In the genomic region with DNA sequence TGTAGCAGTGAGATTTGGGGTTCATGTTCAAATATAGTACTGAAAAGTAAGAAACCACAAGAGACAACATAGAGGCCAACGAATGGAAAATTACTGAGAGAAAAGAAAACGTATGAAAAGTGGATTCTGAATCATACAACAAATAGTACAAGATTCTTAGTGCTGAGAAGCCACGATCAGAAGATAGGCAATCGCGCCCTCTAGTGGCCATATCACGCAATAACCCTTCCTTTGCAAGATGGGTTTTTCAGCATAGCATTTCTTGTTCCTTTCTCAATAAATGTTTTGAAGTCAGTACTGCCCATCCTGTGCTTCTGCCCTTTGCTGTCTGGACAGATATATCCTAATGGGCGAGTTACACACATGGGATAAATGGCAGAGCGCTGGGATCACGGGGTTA, we compare ENCODE assay signal across 10 mouse cellular contexts. TPM values are rescaled to one million over a fixed set of nuclear protein-coding genes. Genes with fewer than 3 reads are reported as not detected.
DNase-seq lines count a peak whose midpoint lies in the region; ATAC-seq and TF ChIP-seq lines count a peak whose summit lies in the region.
"Had no signal": no experiment of that assay in that cellular context is flagged by ENCODE, and none has a peak within 500 bp of the region (broad histone marks: within the 10 kb centered on the region; RNA-seq: fewer than 3 reads in every experiment).

No protein-coding gene starts in this region.

- no peak overlapping the region for H3K9ac ChIP-seq in lung, postnatal 0 days (replicated peaks; ENCODE audit: low read depth)
- H3K9ac ChIP-seq: liver, embryonic 15.5 days; stomach, embryonic 15.5 days had no signal

- no peaks in the 10 kb centered on the region for H3K9me3 ChIP-seq in lung, postnatal 0 days (ENCODE audit: low read length)
- H3K9me3 ChIP-seq: liver, embryonic 15.5 days; stomach, embryonic 15.5 days had no signal

- H3K27ac ChIP-seq in gastrocnemius, adult 2 months, result no peak overlapping the region
- H3K27ac ChIP-seq in lung, postnatal 0 days (ENCODE audit: low read length), result no peak overlapping the region
- H3K27ac ChIP-seq: liver, embryonic 15.5 days; stomach, embryonic 15.5 days had no signal

- H3K27me3 ChIP-seq in lung, postnatal 0 days (replicated peaks; ENCODE audit: insufficient read depth, low read length), result no peaks in the 10 kb centered on the region
- H3K27me3 ChIP-seq: liver, embryonic 15.5 days; stomach, embryonic 15.5 days had no signal

- DNase-seq in gastrocnemius, adult 2 months, result no peak
- no peak for DNase-seq in gastrocnemius, postnatal 36 days
- DNase-seq in 416B (ENCODE audit: low read depth), result peak; percentile 68
- peak; percentile 64 for DNase-seq in adrenal gland, postnatal 14 days
- peak; percentile 2 for DNase-seq in fibroblast of lung, adult 2 months (ENCODE audit: low read depth)
- peak; percentile 67 to 68 for DNase-seq in kidney, postnatal 4 days
- peak; percentile 66 for DNase-seq in lung, postnatal 0 days (ENCODE audit: low spot score)
- peak; percentile 13 for DNase-seq in testis, postnatal 14 days (ENCODE audit: low spot score)

- no peak for ATAC-seq in lung, postnatal 0 days

- TF ChIP-seq CTCF in gastrocnemius, adult 2 months (IDR thresholded peaks at IDR 0.05), result peak; percentile 66
- peak; percentile 80 for TF ChIP-seq CTCF in lung, postnatal 0 days (IDR thresholded peaks at IDR 0.05)

- no peak for TF ChIP-seq EP300 in lung, postnatal 0 days (IDR thresholded peaks at IDR 0.05)

- H3K4me1 ChIP-seq in lung, postnatal 0 days (ENCODE audit: insufficient read depth, low read depth, low read length), result no peaks in the 10 kb centered on the region
- H3K4me1 ChIP-seq: liver, embryonic 15.5 days; stomach, embryonic 15.5 days had no signal

- H3K36me3 ChIP-seq in lung, postnatal 0 days (ENCODE audit: insufficient read depth, low read length), result no peaks in the 10 kb centered on the region
- H3K36me3 ChIP-seq: liver, embryonic 15.5 days; stomach, embryonic 15.5 days had no signal

- H3K4me3 ChIP-seq in gastrocnemius, adult 2 months, result no peak overlapping the region
- H3K4me3 ChIP-seq in lung, postnatal 0 days (ENCODE audit: low read depth, low read length), result no peak overlapping the region
- H3K4me3 ChIP-seq: liver, embryonic 15.5 days; stomach, embryonic 15.5 days had no signal

- H3K4me2 ChIP-seq in lung, postnatal 0 days (replicated peaks; ENCODE audit: low read depth, low read length), result no peak overlapping the region
- H3K4me2 ChIP-seq: liver, embryonic 15.5 days; stomach, embryonic 15.5 days had no signal

- intact Hi-C loops in gastrocnemius, adult 2 months (cut with DNase I), result no loop called here
- intact Hi-C loops in gastrocnemius, postnatal 36 days (cut with DNase I), result no loop called here

- 3% methylated on average over 9 of the region's 9 CpGs for WGBS in lung, postnatal 0 days

RNA-seq across cellular contexts. Expression of gene Fam90a1a, which starts 3.2 kb away (rescaled TPM):
- not detected for total RNA-seq in gastrocnemius, adult 2 months (2021)
- not detected for total RNA-seq in gastrocnemius, postnatal 36 days (2021)
- not detected in 2 replicates for total RNA-seq in adrenal gland, postnatal 14 days (2021)
- not detected in 2 replicates for polyA plus RNA-seq in lung, postnatal 0 days (2015; fragmentation: Nextera tagmentation; extraction: Ambion mirVana)
- polyA plus RNA-seq: liver, embryonic 15.5 days; stomach, embryonic 15.5 days had no signal

RNA-seq across cellular contexts. Expression of gene Defb13, which starts 8.8 kb away (rescaled TPM):
- not detected for total RNA-seq in gastrocnemius, adult 2 months (2021)
- not detected for total RNA-seq in gastrocnemius, postnatal 36 days (2021)
- not detected in 2 replicates for total RNA-seq in adrenal gland, postnatal 14 days (2021)
- not detected in 2 replicates for polyA plus RNA-seq in lung, postnatal 0 days (2015; fragmentation: Nextera tagmentation; extraction: Ambion mirVana)
- polyA plus RNA-seq: liver, embryonic 15.5 days; stomach, embryonic 15.5 days had no signal

RNA-seq across cellular contexts. Expression of gene Ccdc70, which starts 14.3 kb away (rescaled TPM):
- total RNA-seq in gastrocnemius, adult 2 months (2021), result not detected
- not detected for total RNA-seq in gastrocnemius, postnatal 36 days (2021)
- not detected in 2 replicates for total RNA-seq in adrenal gland, postnatal 14 days (2021)
- not detected in 2 replicates for polyA plus RNA-seq in lung, postnatal 0 days (2015; fragmentation: Nextera tagmentation; extraction: Ambion mirVana)
- polyA plus RNA-seq: liver, embryonic 15.5 days; stomach, embryonic 15.5 days had no signal

RNA-seq across cellular contexts. Expression of gene Defb35, which starts 17.2 kb away (rescaled TPM):
- total RNA-seq in gastrocnemius, adult 2 months (2021), result not detected
- total RNA-seq in gastrocnemius, postnatal 36 days (2021), result not detected
- total RNA-seq in adrenal gland, postnatal 14 days (2021), result not detected in 2 replicates
- not detected in 2 replicates for polyA plus RNA-seq in lung, postnatal 0 days (2015; fragmentation: Nextera tagmentation; extraction: Ambion mirVana)
- polyA plus RNA-seq: liver, embryonic 15.5 days; stomach, embryonic 15.5 days had no signal

RNA-seq across cellular contexts. Expression of gene Defb15, which starts 22.8 kb away (rescaled TPM):
- total RNA-seq in gastrocnemius, adult 2 months (2021), result not detected
- total RNA-seq in gastrocnemius, postnatal 36 days (2021), result not detected
- not detected in 2 replicates for total RNA-seq in adrenal gland, postnatal 14 days (2021)
- polyA plus RNA-seq in lung, postnatal 0 days (2015; fragmentation: Nextera tagmentation; extraction: Ambion mirVana), result not detected in 2 replicates
- polyA plus RNA-seq: liver, embryonic 15.5 days; stomach, embryonic 15.5 days had no signal

Comparison
In these comparisons a context has a peak if more than half of its experiments do, and no peak if none do; other contexts are left out.
1. DNase-seq: peak in 416B (single experiment), adrenal gland, postnatal 14 days (single experiment), fibroblast of lung, adult 2 months (single experiment), kidney, postnatal 4 days (2 of 2), lung, postnatal 0 days (single experiment) and testis, postnatal 14 days (single experiment); none in gastrocnemius, adult 2 months (single experiment) and gastrocnemius, postnatal 36 days (0 of 2).